Mouse (Mus musculus): ENCODE data around the gene Vmn1r79. TPM values are rescaled to one million over a fixed set of nuclear protein-coding genes. Genes with fewer than 3 reads are reported as not detected.
"Not testable (repeated sequence)": the region's sequence is repeated elsewhere in the genome, so short reads cannot be mapped to it uniquely, and the experiment has no call there.

Vmn1r79 gene
- polyA plus RNA-seq (2012; rRNA removed): 0.14 TPM in 1 of 2 replicates, not detected in the other

- not testable (repeated sequence) for DNase-seq (ENCODE audit: low read depth in 1 of 2, low spot score in 2 of 2); H3K27me3 ChIP-seq (ENCODE audit: control insufficient read depth, insufficient read depth, low read length); H3K27ac ChIP-seq (ENCODE audit: insufficient read depth, low read length); H3K4me1 ChIP-seq (ENCODE audit: control insufficient read depth, insufficient read depth, insufficient read length); H3K36me3 ChIP-seq (ENCODE audit: control insufficient read depth, insufficient read depth, low read length); H3K4me3 ChIP-seq (ENCODE audit: extremely low read depth, insufficient read depth, insufficient read length)
Observed at GRCm38 (mm10) chr7:12170979-12171378, at the start of gene Vmn1r79. TSS of gene Vmn1r79 (plus strand) at chr7:12171279.

GRCm38 (mm10) chr7:12149957-12150356 is 21.1 kb upstream of the Vmn1r79 start, which contains the start of gene Vmn1r78:
TSS of gene Vmn1r78 (plus strand) at chr7:12150257.
- Histone ChIP-seq H3K4me3 (ENCODE audit: extremely low read depth, insufficient read depth, insufficient read length) (no peak within 1 kb of the TSS), H3K27ac (ENCODE audit: insufficient read depth, low read length) (no peak within 1 kb of the TSS), H3K36me3 (ENCODE audit: control insufficient read depth, insufficient read depth, low read length) (no peaks in the 10 kb centered on the region), H3K4me1 (ENCODE audit: control insufficient read depth, insufficient read depth, insufficient read length) (no peaks in the 10 kb centered on the region), H3K27me3 (ENCODE audit: control insufficient read depth, insufficient read depth, low read length) (no peaks in the 10 kb centered on the region)
- TF ChIP-seq CTCF (IDR thresholded peaks at IDR 0.05; ENCODE audit: extremely low read depth, insufficient read depth, insufficient read length, insufficient replicate concordance) (no peak), POLR2A (IDR thresholded peaks at IDR 0.05; ENCODE audit: low read depth, low read length) (no peak)
- WGBS: 64% methylated on average over 2 of the region's 2 CpGs
- no peak for DNase-seq (ENCODE audit: low read depth in 1 of 2, low spot score in 2 of 2)

- 55% methylated on average over 1 of the region's 1 CpGs for WGBS
- not testable (repeated sequence) for DNase-seq (ENCODE audit: low read depth in 1 of 2, low spot score in 2 of 2); H3K4me1 ChIP-seq (ENCODE audit: control insufficient read depth, insufficient read depth, insufficient read length); H3K36me3 ChIP-seq (ENCODE audit: control insufficient read depth, insufficient read depth, low read length); H3K27me3 ChIP-seq (ENCODE audit: control insufficient read depth, insufficient read depth, low read length); H3K27ac ChIP-seq (ENCODE audit: insufficient read depth, low read length); H3K4me3 ChIP-seq (ENCODE audit: extremely low read depth, insufficient read depth, insufficient read length)
Observed at GRCm38 (mm10) chr7:12156463-12156862, 14.6 kb upstream of the Vmn1r79 start.

GRCm38 (mm10) chr7:12172926-12173325 is 1.8 kb downstream of the Vmn1r79 start:
- not testable (repeated sequence) for H3K36me3 ChIP-seq (ENCODE audit: control insufficient read depth, insufficient read depth, low read length); H3K27ac ChIP-seq (ENCODE audit: insufficient read depth, low read length); H3K4me3 ChIP-seq (ENCODE audit: extremely low read depth, insufficient read depth, insufficient read length); DNase-seq (ENCODE audit: low read depth in 1 of 2, low spot score in 2 of 2); H3K4me1 ChIP-seq (ENCODE audit: control insufficient read depth, insufficient read depth, insufficient read length); H3K27me3 ChIP-seq (ENCODE audit: control insufficient read depth, insufficient read depth, low read length)
- 61% methylated on average over 2 of the region's 2 CpGs for WGBS

- no peak for DNase-seq (ENCODE audit: low read depth in 1 of 2, low spot score in 2 of 2)
- H3K4me3 ChIP-seq (ENCODE audit: extremely low read depth, insufficient read depth, insufficient read length): no peak within 1 kb of the TSS
- no peak within 1 kb of the TSS for H3K27ac ChIP-seq (ENCODE audit: insufficient read depth, low read length)
- no peaks in the 10 kb centered on the region for H3K36me3 ChIP-seq (ENCODE audit: control insufficient read depth, insufficient read depth, low read length)
- no peaks in the 10 kb centered on the region for H3K4me1 ChIP-seq (ENCODE audit: control insufficient read depth, insufficient read depth, insufficient read length)
- 79% methylated on average over 1 of the region's 1 CpGs for WGBS
- H3K27me3 ChIP-seq (ENCODE audit: control insufficient read depth, insufficient read depth, low read length): no peaks in the 10 kb centered on the region
- no peak for TF ChIP-seq POLR2A (IDR thresholded peaks at IDR 0.05; ENCODE audit: low read depth, low read length)
- no peak for TF ChIP-seq CTCF (IDR thresholded peaks at IDR 0.05; ENCODE audit: extremely low read depth, insufficient read depth, insufficient read length, insufficient replicate concordance)
Observed at GRCm38 (mm10) chr7:12188986-12189385, 17.9 kb downstream of the Vmn1r79 start, which contains the start of gene Vmn1r80. TSS of gene Vmn1r80 (plus strand) at chr7:12189286.

GRCm38 (mm10) chr7:12204141-12204540 is 33.1 kb downstream of the Vmn1r79 start:
- whole genome bisulfite sequencing: 79% methylated on average over 2 of the region's 2 CpGs
- no peaks in the 10 kb centered on the region for H3K36me3 ChIP-seq (ENCODE audit: control insufficient read depth, insufficient read depth, low read length)
- TF ChIP-seq CTCF (IDR thresholded peaks at IDR 0.05; ENCODE audit: extremely low read depth, insufficient read depth, insufficient read length, insufficient replicate concordance) (no peak), POLR2A (IDR thresholded peaks at IDR 0.05; ENCODE audit: low read depth, low read length) (no peak)
- H3K27ac ChIP-seq (ENCODE audit: insufficient read depth, low read length): no peak overlapping the region
- H3K27me3 ChIP-seq (ENCODE audit: control insufficient read depth, insufficient read depth, low read length): no peaks in the 10 kb centered on the region
- DNase-seq (ENCODE audit: low read depth in 1 of 2, low spot score in 2 of 2): no peak
- H3K4me1 ChIP-seq (ENCODE audit: control insufficient read depth, insufficient read depth, insufficient read length): no peaks in the 10 kb centered on the region
- H3K4me3 ChIP-seq (ENCODE audit: extremely low read depth, insufficient read depth, insufficient read length): no peak overlapping the region

Other genes with a start within 250 kb of the Vmn1r79 start
- not detected in 2 replicates for gene Vmn1r76, start 233.1 kb upstream of the Vmn1r79 start, polyA plus RNA-seq (2012; rRNA removed)
- gene Vmn1r77, start 134.5 kb upstream of the Vmn1r79 start, polyA plus RNA-seq (2012; rRNA removed): not detected in 2 replicates
- not detected in 2 replicates for gene Vmn1r78, start 21.0 kb upstream of the Vmn1r79 start, polyA plus RNA-seq (2012; rRNA removed)
- not detected in 2 replicates for gene Vmn1r80, start 18.0 kb downstream of the Vmn1r79 start, polyA plus RNA-seq (2012; rRNA removed)
- not detected in 2 replicates for gene Vmn1r81, start 97.0 kb downstream of the Vmn1r79 start, polyA plus RNA-seq (2012; rRNA removed)
- not detected in 2 replicates for gene Vmn1r82, start 129.2 kb downstream of the Vmn1r79 start, polyA plus RNA-seq (2012; rRNA removed)
- not detected in 2 replicates for gene Vmn1r83, start 158.2 kb downstream of the Vmn1r79 start, polyA plus RNA-seq (2012; rRNA removed)
- not detected in 2 replicates for gene Vmn1r84, start 198.0 kb downstream of the Vmn1r79 start, polyA plus RNA-seq (2012; rRNA removed)

Measured in spleen, adult 2 months (tissue).